Mouse (Mus musculus) CD4-positive naive resting alpha-beta T cell, adult 76 days (primary cell): Measurements from ENCODE around the gene Mrgpra2a. TPM values are rescaled to one million over a fixed set of nuclear protein-coding genes. Genes with fewer than 3 reads are reported as not detected.

ENCODE experiments used
- total RNA-seq: library from RNA; stranded (reverse); gene quantifications from one replicate; pipeline ENCODE4 v1.2.4, GENCODE M21; 2023

The Mrgpra2a gene
- total RNA-seq: not detected

DNA sequence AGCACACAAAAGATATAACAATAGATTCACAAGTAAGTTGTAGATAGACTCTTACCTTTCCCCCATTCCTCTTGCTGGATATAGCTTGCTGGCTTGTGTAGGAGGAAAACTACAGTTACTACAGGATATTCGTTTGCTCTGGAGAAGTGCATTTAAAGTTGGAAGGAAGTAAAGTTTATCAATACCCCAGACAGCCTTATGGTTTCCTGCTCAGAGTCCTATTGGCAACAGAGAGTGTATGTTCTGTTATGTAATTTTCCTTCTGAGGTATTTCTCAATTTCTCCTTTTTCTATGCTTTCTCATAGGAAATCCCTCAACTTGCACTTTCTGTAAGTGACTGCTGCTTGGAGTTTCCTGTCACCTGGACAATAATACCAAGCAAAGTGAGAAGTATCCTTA is at the start of gene Mrgpra2a:
Mrgpra2a (minus strand) TSS at position 125 of the 400 bp plus-strand sequence.

Other genes with a start within 250 kb of the Mrgpra2a start
- not detected for gene Mrgpra6, start 247.2 kb downstream of the Mrgpra2a start, total RNA-seq
- gene Mrgpra9, start 199.3 kb downstream of the Mrgpra2a start, total RNA-seq: not detected
- not detected for gene Mrgpra1, start 97.9 kb downstream of the Mrgpra2a start, total RNA-seq
- 0.47 TPM for gene Mrgpra2b, start 76.7 kb upstream of the Mrgpra2a start, total RNA-seq
- not detected for gene Mrgpra3, start 149.2 kb upstream of the Mrgpra2a start, total RNA-seq